Mouse (Mus musculus): ENCODE results near the gene Rad51d.
A peak's percentile ranks its signal among the peaks of the same experiment; 100 is the strongest.
"Not testable (repeated sequence)": the region's sequence is repeated elsewhere in the genome, so short reads cannot be mapped to it uniquely, and the experiment has no call there.

The Rad51d gene

GRCm38 (mm10) chr11:82890342-82890762, at the start of gene Rad51d:
Rad51d (minus strand) TSS chr11:82890614.
- peak; percentile 96 to 97 for DNase-seq

GRCm38 (mm10) chr11:82933186-82933585, 42.8 kb upstream of the Rad51d start:
- no peak for DNase-seq

GRCm38 (mm10) chr11:82931671-82932450, 41.4 kb upstream of the Rad51d start:
- DNase-seq, result peak in 1 of 2 experiments; percentile 58

- not testable (repeated sequence) for DNase-seq
Measured at GRCm38 (mm10) chr11:82931161-82931560, 40.7 kb upstream of the Rad51d start.

- peak in 1 of 2 experiments; percentile 49 for DNase-seq
Measured at GRCm38 (mm10) chr11:82930391-82930955, 40.1 kb upstream of the Rad51d start.

- no peak for DNase-seq
Measured at GRCm38 (mm10) chr11:82929633-82929950, 39.2 kb upstream of the Rad51d start.

GRCm38 (mm10) chr11:82928897-82929632, 38.7 kb upstream of the Rad51d start:
- DNase-seq, result no peak

- not testable (repeated sequence) for DNase-seq
Measured at GRCm38 (mm10) chr11:82923910-82924309, 33.5 kb upstream of the Rad51d start.

- no peak for DNase-seq
Measured at GRCm38 (mm10) chr11:82921691-82922090, 31.3 kb upstream of the Rad51d start.

- no peak for DNase-seq
Measured at GRCm38 (mm10) chr11:82920768-82921167, 30.4 kb upstream of the Rad51d start.

- peak; percentile 71 to 87 for DNase-seq
Measured at GRCm38 (mm10) chr11:82914711-82915352, 24.4 kb upstream of the Rad51d start.

- DNase-seq, result no peak
Measured at GRCm38 (mm10) chr11:82910679-82911389, 20.4 kb upstream of the Rad51d start.

GRCm38 (mm10) chr11:82910250-82910649, 19.8 kb upstream of the Rad51d start, which contains the start of gene Unc45b:
Unc45b (plus strand) TSS chr11:82910550.
- DNase-seq, result no peak

GRCm38 (mm10) chr11:82908608-82908989, 18.2 kb upstream of the Rad51d start:
- DNase-seq, result no peak

- DNase-seq, result peak; percentile 93 to 94
Measured at GRCm38 (mm10) chr11:82907651-82908607, 17.5 kb upstream of the Rad51d start, which contains the start of gene Nle1. Nle1 (minus strand) TSS chr11:82908411.

GRCm38 (mm10) chr11:82905816-82906215, 15.4 kb upstream of the Rad51d start:
- no peak for DNase-seq

- no peak for DNase-seq
Measured at GRCm38 (mm10) chr11:82904952-82905351, 14.5 kb upstream of the Rad51d start.

- DNase-seq, result no peak
Measured at GRCm38 (mm10) chr11:82901606-82902310, 11.3 kb upstream of the Rad51d start.

- no peak for DNase-seq
Measured at GRCm38 (mm10) chr11:82899720-82900119, 9.3 kb upstream of the Rad51d start.

GRCm38 (mm10) chr11:82897478-82897877, 7.1 kb upstream of the Rad51d start:
- peak in 1 of 2 experiments; percentile 14 for DNase-seq
